Mouse (Mus musculus) CH12.LX (cell line): ENCODE measurements at regions not wholly inside any gene's neighbourhood (a gene's known extent, or its start where the extent isn't known, plus 50 kb on each side); places are given as distances from the start of the nearest gene placed in this dataset.

ENCODE experiments used
- DNase-seq: peaks from one replicate; pipeline ENCODE4 v3.0.0-alpha.2; 2013; ENCODE audit errors: extremely low read depth
- H3K27ac ChIP-seq: 2 replicates; pipeline ENCODE4 v1.5.1; 2012; ENCODE audit warnings: low read depth, mild to moderate bottlenecking, control low read depth, moderate library complexity; ENCODE audit not compliant: insufficient read depth
- H3K27me3 ChIP-seq: replicated peaks from 2 replicates; pipeline ENCODE3; 2012; ENCODE audit warnings: inconsistent platforms
- H3K36me3 ChIP-seq, 2 experiments: replicated peaks in 1 of 2; 2 replicates each; pipeline versions ENCODE3 to v1.6.1; 2012; ENCODE audit warnings: inconsistent platforms in 1 of 2, low read length in 1 of 2, mild to moderate bottlenecking in 1 of 2, mixed read lengths in 1 of 2, moderate library complexity in 1 of 2; ENCODE audit not compliant: control insufficient read depth in 1 of 2, insufficient read depth in 1 of 2
- H3K4me1 ChIP-seq, 2 experiments: 2 replicates each; pipeline ENCODE4 v1.6.1; 2012; ENCODE audit warnings: inconsistent platforms in 1 of 2, moderate library complexity in 1 of 2; ENCODE audit not compliant: insufficient read depth in 2 of 2, control insufficient read depth in 1 of 2
- H3K4me2 ChIP-seq: 2 replicates; pipeline ENCODE4 v1.6.1; 2012; ENCODE audit warnings: low read depth, mild to moderate bottlenecking, control low read depth; ENCODE audit not compliant: poor library complexity, insufficient read depth, severe bottlenecking
- H3K4me3 ChIP-seq, 3 experiments: fragments of 150-350 bp in 1 of 3; sonication (generic) in 1 of 3; replicated peaks in 1 of 3; 2 replicates each; pipeline versions ENCODE3 to v1.5.1; 2011 to 2012; ENCODE audit warnings: low read depth in 2 of 3, low read length in 2 of 3, mild to moderate bottlenecking in 2 of 3, moderate library complexity in 2 of 3, control low read depth in 1 of 3, improper control_type of control experiment in 1 of 3, inconsistent platforms in 1 of 3, mixed read lengths in 1 of 3; ENCODE audit not compliant: poor library complexity in 1 of 3
- H3K79me2 ChIP-seq: replicated peaks from 2 replicates; pipeline ENCODE4 v1.6.1; 2012; ENCODE audit warnings: mild to moderate bottlenecking, moderate library complexity; ENCODE audit not compliant: control insufficient read depth, poor library complexity, insufficient read depth, severe bottlenecking; ENCODE audit errors: extremely low read depth
- H3K9ac ChIP-seq: 2 replicates; pipeline ENCODE4 v1.6.1; 2012; ENCODE audit warnings: low read depth, mild to moderate bottlenecking, control low read depth, moderate library complexity; ENCODE audit not compliant: insufficient read depth
- H3K9me3 ChIP-seq: replicated peaks from 2 replicates; pipeline ENCODE3; 2012; ENCODE audit warnings: low read length, inconsistent platforms, mixed read lengths
- BHLHE40 ChIP-seq: IDR thresholded peaks from 2 replicates; pipeline ENCODE4 v1.6.1; 2011; ENCODE audit warnings: mild to moderate bottlenecking, low read depth, low read length, improper control_type of control experiment
- CHD1 ChIP-seq: IDR thresholded peaks from 2 replicates; pipeline ENCODE4 v1.6.1; 2012; ENCODE audit warnings: low read depth, low read length, improper control_type of control experiment, inconsistent platforms
- CTCF ChIP-seq, 2 experiments: IDR thresholded peaks in 1 of 2; conservative IDR thresholded peaks in 1 of 2; 2 replicates each; pipeline ENCODE4 v1.5.1; 2011 to 2012; ENCODE audit warnings: low read depth in 2 of 2, low read length in 2 of 2, improper control_type of control experiment in 1 of 2, inconsistent platforms in 1 of 2, mild to moderate bottlenecking in 1 of 2, moderate library complexity in 1 of 2
- E2F4 ChIP-seq: IDR thresholded peaks from 2 replicates; pipeline ENCODE4 v1.6.1; 2011; ENCODE audit warnings: low read depth, low read length, improper control_type of control experiment; ENCODE audit not compliant: insufficient replicate concordance
- ELF1 ChIP-seq: IDR thresholded peaks from 2 replicates; pipeline ENCODE4 v1.6.1; 2014; ENCODE audit warnings: low read depth, mild to moderate bottlenecking, inconsistent platforms, low read length, improper control_type of control experiment
- ETS1 ChIP-seq: conservative IDR thresholded peaks from 2 replicates; pipeline ENCODE4 v1.6.1; 2012; ENCODE audit warnings: low read depth, mild to moderate bottlenecking, inconsistent platforms, low read length, improper control_type of control experiment, moderate library complexity
- GABPA ChIP-seq: IDR thresholded peaks from 2 replicates; pipeline ENCODE4 v1.6.1; 2012; ENCODE audit warnings: low read depth, low read length, improper control_type of control experiment, inconsistent platforms; ENCODE audit not compliant: insufficient replicate concordance
- HCFC1 ChIP-seq: IDR thresholded peaks from 2 replicates; pipeline ENCODE4 v1.6.1; 2012; ENCODE audit warnings: low read depth, mild to moderate bottlenecking, inconsistent platforms, low read length, improper control_type of control experiment
- IRF4 ChIP-seq: IDR thresholded peaks from 2 replicates; pipeline ENCODE4 v1.6.1; 2014; ENCODE audit warnings: low read depth, mild to moderate bottlenecking, inconsistent platforms, low read length, improper control_type of control experiment
- JUND ChIP-seq: conservative IDR thresholded peaks from 2 replicates; pipeline ENCODE4 v1.6.1; 2011; ENCODE audit warnings: low read depth, low read length, improper control_type of control experiment
- KAT2A ChIP-seq: IDR thresholded peaks from 2 replicates; pipeline ENCODE4 v1.6.1; 2012; ENCODE audit warnings: low read length, improper control_type of control experiment, inconsistent platforms; ENCODE audit not compliant: insufficient replicate concordance
- MAFK ChIP-seq: IDR thresholded peaks from 2 replicates; pipeline ENCODE4 v1.6.1; 2011; ENCODE audit warnings: low read length, improper control_type of control experiment; ENCODE audit not compliant: insufficient replicate concordance
- MAZ ChIP-seq: IDR thresholded peaks from 2 replicates; pipeline ENCODE4 v1.6.1; 2012; ENCODE audit warnings: low read depth, mild to moderate bottlenecking, inconsistent platforms, low read length, improper control_type of control experiment, moderate library complexity
- MEF2A ChIP-seq: IDR thresholded peaks from 2 replicates; pipeline ENCODE4 v1.6.1; 2014; ENCODE audit warnings: low read depth, mild to moderate bottlenecking, inconsistent platforms, low read length, improper control_type of control experiment, borderline replicate concordance
- NELFE ChIP-seq: IDR thresholded peaks from 2 replicates; pipeline ENCODE4 v1.6.1; 2011; ENCODE audit warnings: low read depth, low read length, improper control_type of control experiment
- PAX5 ChIP-seq: IDR thresholded peaks from 2 replicates; pipeline ENCODE4 v1.6.1; 2012; ENCODE audit warnings: low read length, inconsistent platforms, mixed read lengths
- POLR2A ChIP-seq: IDR thresholded peaks from 2 replicates; pipeline ENCODE4 v1.6.1; 2011; ENCODE audit warnings: low read depth, mild to moderate bottlenecking, improper control_type of control experiment, low read length
- POLR2AphosphoS2 ChIP-seq: IDR thresholded peaks from 2 replicates; pipeline ENCODE4 v1.6.1; 2011; ENCODE audit warnings: low read depth, low read length, improper control_type of control experiment
- RAD21 ChIP-seq: IDR thresholded peaks from 2 replicates; pipeline ENCODE4 v1.6.1; 2011; ENCODE audit warnings: low read depth, mild to moderate bottlenecking, low read length, improper control_type of control experiment, moderate library complexity
- RCOR1 ChIP-seq: conservative IDR thresholded peaks from 2 replicates; pipeline ENCODE4 v1.6.1; 2012; ENCODE audit warnings: low read depth, mild to moderate bottlenecking, inconsistent platforms, low read length, improper control_type of control experiment
- SIN3A ChIP-seq: IDR thresholded peaks from 2 replicates; pipeline ENCODE4 v1.6.1; 2012; ENCODE audit warnings: low read length, improper control_type of control experiment, inconsistent platforms
- TBP ChIP-seq: conservative IDR thresholded peaks from 2 replicates; pipeline ENCODE4 v1.6.1; 2011; ENCODE audit warnings: low read depth, low read length, improper control_type of control experiment
- TCF12 ChIP-seq: IDR thresholded peaks from 2 replicates; pipeline ENCODE4 v1.6.1; 2014; ENCODE audit warnings: low read depth, mild to moderate bottlenecking, inconsistent platforms, low read length, improper control_type of control experiment
- ZC3H11A ChIP-seq: IDR thresholded peaks from 2 replicates; pipeline ENCODE4 v1.6.1; 2012; ENCODE audit warnings: low read depth, mild to moderate bottlenecking, inconsistent platforms, low read length, improper control_type of control experiment
- dilution Hi-C: fragments of 300-500 bp; cut with MboI; formaldehyde crosslinking; loops from 2 replicates; pipeline ENCODE4 v1.14.3; 2020; ENCODE audit warnings: low sequenced_read_pairs; ENCODE audit not compliant: extremely low pct_unique_long_range_greater_than_20kb, extremely low pct_ligation_motif_present
- in situ Hi-C: fragments of 300-500 bp; cut with MboI; formaldehyde crosslinking; loops from 3 replicates; pipeline ENCODE4 v1.14.3; 2019; ENCODE audit warnings: low sequenced_read_pairs, low pct_ligation_motif_present, low pct_unique_long_range_greater_than_20kb, mixed read lengths

- H3K9ac ChIP-seq, result no peak overlapping the region
These were observed 168.3 kb downstream of the Nedd1 start for GRCm38 (mm10) chr10:92553966-92554365.

DNA sequence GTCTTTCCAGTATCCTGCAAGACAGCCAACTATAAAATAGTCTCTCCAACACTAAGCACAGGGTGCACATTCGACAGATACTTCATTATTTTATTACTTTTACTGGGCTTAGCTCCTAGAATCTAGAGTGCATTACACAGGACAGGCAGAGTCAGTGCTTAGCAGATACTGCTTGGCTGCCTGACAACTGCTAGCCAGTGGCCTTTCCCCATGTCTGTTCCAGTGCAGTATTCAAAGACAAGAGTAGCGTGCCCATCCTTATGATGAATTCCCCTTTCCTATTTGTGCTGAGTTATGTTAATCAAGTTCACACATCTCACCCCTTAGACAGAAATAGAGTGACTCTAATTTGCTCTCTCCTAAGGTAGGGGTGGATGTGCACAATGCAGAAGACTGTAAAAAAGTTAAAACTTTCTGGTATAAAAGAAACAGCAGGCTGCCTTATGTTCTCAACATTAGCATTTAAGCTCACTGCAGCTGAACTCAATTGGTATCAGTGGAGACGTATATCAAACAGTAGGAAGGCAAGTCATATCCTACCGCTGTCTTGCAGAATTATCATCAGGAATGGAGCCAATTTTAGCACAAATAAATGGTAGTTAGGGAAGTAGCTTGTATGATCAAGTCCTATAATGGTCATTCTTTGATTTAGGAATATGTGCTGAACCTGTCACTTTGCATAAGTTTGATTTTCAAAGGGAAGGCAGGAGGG, 173.2 kb downstream of the Nedd1 start:
- dilution Hi-C loops, result no loop called here
- H3K9ac ChIP-seq, result no peak overlapping the region
- no peak overlapping the region for H3K4me2 ChIP-seq
- H3K4me3 ChIP-seq, result no peak overlapping the region
- H3K27me3 ChIP-seq, result no peaks in the 10 kb centered on the region
- H3K79me2 ChIP-seq, result no peaks in the 10 kb centered on the region
- H3K27ac ChIP-seq, result no peak overlapping the region
- no peaks in the 10 kb centered on the region for H3K36me3 ChIP-seq
- TF ChIP-seq POLR2A (no peak), ZC3H11A (no peak), MAFK (no peak), IRF4 (no peak), TCF12 (no peak), CHD1 (no peak), MEF2A (no peak)
- no peaks in the 10 kb centered on the region for H3K9me3 ChIP-seq
- H3K4me1 ChIP-seq, result no peaks in the 10 kb centered on the region
- no peak for DNase-seq
- in situ Hi-C loops, result no loop called here

More at GRCm38 (mm10) chr10:92553966-92554365, 168.3 kb downstream of the Nedd1 start:
- H3K4me3 ChIP-seq, result no peak overlapping the region
- DNase-seq, result no peak
- dilution Hi-C loops, result no loop called here
- H3K4me1 ChIP-seq, result peaks cover 0 to 17% of the 10 kb centered on the region in 2 experiments; a peak in 2 of 4 replicates
- H3K79me2 ChIP-seq, result no peaks in the 10 kb centered on the region
- H3K27me3 ChIP-seq, result no peaks in the 10 kb centered on the region
- in situ Hi-C loops, result no loop called here
- H3K4me2 ChIP-seq, result no peak overlapping the region
- TF ChIP-seq GABPA (no peak), CHD1 (no peak), PAX5 (no peak), MEF2A (no peak), HCFC1 (no peak), ZC3H11A (no peak), E2F4 (no peak), RAD21 (no peak), SIN3A (no peak)
- no peaks in the 10 kb centered on the region for H3K36me3 ChIP-seq
- no peak overlapping the region for H3K27ac ChIP-seq
- H3K9me3 ChIP-seq, result no peaks in the 10 kb centered on the region

DNA sequence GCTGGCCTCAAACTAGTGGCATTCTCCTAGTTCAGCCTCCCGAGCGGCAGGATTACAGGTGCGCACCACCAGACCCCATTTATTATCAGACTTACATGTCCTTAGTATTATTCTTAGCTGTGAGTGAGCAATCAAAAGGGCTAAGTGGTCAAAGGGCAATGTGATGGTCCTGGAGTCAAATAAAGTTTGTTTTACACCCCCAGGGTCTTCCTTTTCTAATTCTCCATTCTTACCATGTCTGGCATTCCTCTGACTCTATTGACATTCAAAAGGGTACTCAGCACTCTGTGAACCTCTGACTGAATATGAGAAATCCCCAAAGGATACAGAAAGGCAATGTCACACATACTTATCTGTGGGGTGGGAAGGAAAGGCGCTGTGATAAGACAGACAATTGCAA, 183.8 kb downstream of the Nedd1 start:
- H3K4me1 ChIP-seq, result no peaks in the 10 kb centered on the region
- TF ChIP-seq TBP (no peak), BHLHE40 (no peak), E2F4 (no peak), JUND (no peak), ETS1 (no peak), POLR2AphosphoS2 (no peak), MAZ (no peak), KAT2A (no peak), CHD1 (no peak), CTCF (conservative IDR thresholded peaks at IDR 0.05 in 1 of 2, IDR thresholded peaks at IDR 0.05 in 1 of 2; ENCODE audit: low read depth in 2 of 2, low read length in 2 of 2) (no peak), RCOR1 (no peak), ELF1 (no peak), NELFE (no peak)
- in situ Hi-C loops, result no loop called here
- H3K9ac ChIP-seq, result no peak overlapping the region
- dilution Hi-C loops, result no loop called here
- H3K79me2 ChIP-seq, result no peaks in the 10 kb centered on the region
- H3K4me3 ChIP-seq, result no peak overlapping the region
- DNase-seq, result no peak
- no peaks in the 10 kb centered on the region for H3K9me3 ChIP-seq
- no peak overlapping the region for H3K27ac ChIP-seq
- no peaks in the 10 kb centered on the region for H3K27me3 ChIP-seq
- H3K4me2 ChIP-seq, result peak overlapping the region; percentile 66
- H3K36me3 ChIP-seq, result no peaks in the 10 kb centered on the region
